Mouse (Mus musculus): Measurements from ENCODE around the gene Spata45.

DNA sequence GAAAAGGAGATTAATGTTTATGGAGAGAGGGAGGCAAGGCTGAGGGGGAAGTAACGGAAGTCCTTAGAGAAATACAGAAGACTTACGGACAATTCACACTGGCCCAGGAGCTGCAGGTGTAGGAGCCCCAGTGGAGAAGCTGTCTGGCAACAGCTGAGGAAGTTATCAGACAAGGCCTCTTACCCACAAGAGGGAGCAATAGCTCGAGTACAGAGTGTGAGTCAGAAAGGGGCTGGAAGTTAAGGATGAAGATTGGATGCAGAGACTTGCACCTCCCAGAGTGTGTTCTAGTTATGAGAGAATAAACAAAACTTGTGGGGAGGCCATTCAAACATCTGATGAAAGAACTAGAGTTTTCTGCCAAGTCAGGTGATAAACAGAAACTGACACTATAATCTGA, 21.0 kb downstream of the Spata45 start:
- TF ChIP-seq CTCF (IDR thresholded peaks at IDR 0.05; ENCODE audit: borderline replicate concordance, insufficient read depth, low read depth, low read length) (no peak), POLR2A (IDR thresholded peaks at IDR 0.05; ENCODE audit: borderline replicate concordance, insufficient read depth, low read length) (no peak)
